Mouse (Mus musculus): ENCODE results near the gene Fam166a.
"Not testable (repeated sequence)": the region's sequence is repeated elsewhere in the genome, so short reads cannot be mapped to it uniquely, and the experiment has no call there.

Fam166a gene

DNA sequence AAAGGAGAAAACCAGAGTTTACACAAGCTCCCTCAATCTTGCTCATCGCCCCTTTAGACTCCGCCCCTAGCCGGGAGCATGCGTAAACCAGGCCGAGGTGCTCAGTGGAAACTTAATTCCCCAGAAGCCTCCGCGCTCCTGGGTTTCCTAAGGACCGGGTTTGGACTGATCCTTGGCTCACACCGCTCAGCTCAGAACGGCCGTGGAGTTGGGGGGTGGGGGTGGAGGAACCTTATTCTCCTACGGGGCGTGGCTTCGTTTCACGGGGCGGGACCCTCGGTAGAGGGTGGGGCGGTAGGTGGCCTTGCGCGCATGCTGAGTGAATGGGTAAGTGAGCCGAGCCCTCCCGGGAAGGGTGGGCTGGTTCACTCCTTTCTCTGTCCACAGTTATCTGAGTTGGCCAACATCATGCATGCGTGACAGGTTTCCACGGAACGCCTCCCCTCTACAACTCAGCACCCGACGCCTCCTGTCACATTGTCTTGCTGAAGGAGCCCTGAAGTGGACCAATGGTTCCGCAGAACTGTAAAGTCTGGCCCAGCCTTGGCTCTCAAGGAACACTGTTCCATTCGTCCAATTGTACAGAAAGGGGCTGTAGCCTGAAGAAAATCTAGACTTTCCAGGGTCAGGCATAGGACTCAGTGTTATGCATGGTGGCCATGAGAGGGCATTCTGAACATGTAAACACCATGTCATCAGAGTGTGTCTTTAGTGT lies 22.3 kb downstream of the Fam166a start:
- in situ Hi-C loops (cut with MboI; ENCODE audit: low sequenced_read_pairs) = no loop called here

DNA sequence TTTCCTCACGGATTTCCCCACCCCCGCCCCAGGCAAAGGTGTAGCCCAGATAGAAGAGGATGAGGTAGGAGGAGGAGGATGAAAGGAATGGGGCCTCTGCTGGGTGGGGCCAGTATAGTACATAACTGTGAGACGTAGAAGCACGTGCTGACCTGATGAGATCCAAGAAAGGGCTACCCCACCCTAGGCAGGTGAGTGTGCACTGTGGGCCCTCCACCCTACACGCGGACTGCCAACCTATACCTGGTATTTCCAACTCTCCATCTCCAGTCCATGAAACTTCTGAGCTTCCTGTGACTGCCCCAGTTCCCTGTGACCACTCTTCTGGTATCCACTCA lies 22.9 kb downstream of the Fam166a start:
- in situ Hi-C loops (cut with MboI; ENCODE audit: low sequenced_read_pairs) = no loop called here

DNA sequence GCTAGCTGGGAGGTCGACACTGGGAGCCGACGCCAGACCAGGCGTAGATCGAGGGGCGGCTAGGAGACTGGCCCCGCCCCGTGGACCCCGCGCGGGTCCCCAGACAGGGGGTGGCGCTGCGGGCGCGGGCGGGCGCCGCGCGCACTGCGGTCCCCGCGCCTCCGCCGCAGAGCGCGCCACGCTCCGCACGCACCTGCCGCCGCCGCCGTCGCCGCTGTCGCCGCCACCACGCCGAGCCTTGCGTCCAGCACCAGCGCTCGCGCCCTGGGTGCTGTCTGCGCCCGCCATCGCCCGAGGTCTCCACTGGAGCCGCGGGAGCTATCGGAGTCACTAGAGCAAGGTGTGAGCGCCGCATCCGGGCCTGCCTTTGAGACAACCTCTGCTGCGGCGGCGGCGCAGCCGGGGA lies 23.6 kb downstream of the Fam166a start, which contains the start of the genes Rnf208 and Cysrt1:
TSS of gene Rnf208 (plus strand) at position 155 of the 406 bp plus-strand sequence.
TSS of gene Cysrt1 (minus strand) at position 352 of the 406 bp plus-strand sequence.
- in situ Hi-C loops (cut with MboI; ENCODE audit: low sequenced_read_pairs) = no loop called here

DNA sequence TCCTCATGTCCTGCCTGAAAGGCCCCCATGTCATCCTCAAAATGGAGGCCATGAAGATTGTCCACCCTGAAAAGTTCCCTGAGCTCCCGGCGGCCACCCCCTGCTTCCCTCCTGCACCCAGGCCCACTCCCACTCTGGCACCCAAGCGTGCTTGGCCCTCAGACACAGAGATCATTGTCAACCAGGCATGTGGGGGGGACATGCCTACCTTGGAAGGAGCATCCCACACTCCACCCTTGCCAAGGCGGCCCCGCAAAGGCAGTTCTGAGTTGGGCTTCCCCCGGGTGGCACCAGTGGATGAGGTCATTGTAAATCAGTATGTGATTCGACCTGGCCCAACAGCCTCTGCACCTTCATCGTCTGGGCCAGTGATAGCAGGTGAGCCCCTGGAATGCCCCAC lies 24.8 kb downstream of the Fam166a start:
- in situ Hi-C loops (cut with MboI; ENCODE audit: low sequenced_read_pairs) = no loop called here

DNA sequence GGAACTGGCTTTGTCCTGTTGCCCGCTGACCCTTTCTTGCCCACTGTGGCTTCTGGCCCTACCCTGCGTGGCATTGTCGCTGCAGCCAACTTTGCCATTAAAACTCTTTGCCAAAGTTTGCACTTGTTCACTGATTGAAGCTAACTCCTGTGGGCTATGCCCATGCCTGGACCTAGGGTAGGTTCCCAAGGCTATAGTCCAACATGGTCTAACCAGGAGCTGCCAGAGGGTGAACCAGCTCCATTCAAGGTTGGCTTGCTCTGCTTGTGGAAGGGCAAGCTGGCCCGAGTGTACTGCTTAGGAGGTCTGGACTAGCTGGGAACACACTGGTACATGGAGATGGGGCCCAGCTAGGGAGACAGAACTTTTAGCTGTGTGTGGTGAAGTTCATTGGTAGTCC lies 25.6 kb downstream of the Fam166a start:
- in situ Hi-C loops (cut with MboI; ENCODE audit: low sequenced_read_pairs) = no loop called here

DNA sequence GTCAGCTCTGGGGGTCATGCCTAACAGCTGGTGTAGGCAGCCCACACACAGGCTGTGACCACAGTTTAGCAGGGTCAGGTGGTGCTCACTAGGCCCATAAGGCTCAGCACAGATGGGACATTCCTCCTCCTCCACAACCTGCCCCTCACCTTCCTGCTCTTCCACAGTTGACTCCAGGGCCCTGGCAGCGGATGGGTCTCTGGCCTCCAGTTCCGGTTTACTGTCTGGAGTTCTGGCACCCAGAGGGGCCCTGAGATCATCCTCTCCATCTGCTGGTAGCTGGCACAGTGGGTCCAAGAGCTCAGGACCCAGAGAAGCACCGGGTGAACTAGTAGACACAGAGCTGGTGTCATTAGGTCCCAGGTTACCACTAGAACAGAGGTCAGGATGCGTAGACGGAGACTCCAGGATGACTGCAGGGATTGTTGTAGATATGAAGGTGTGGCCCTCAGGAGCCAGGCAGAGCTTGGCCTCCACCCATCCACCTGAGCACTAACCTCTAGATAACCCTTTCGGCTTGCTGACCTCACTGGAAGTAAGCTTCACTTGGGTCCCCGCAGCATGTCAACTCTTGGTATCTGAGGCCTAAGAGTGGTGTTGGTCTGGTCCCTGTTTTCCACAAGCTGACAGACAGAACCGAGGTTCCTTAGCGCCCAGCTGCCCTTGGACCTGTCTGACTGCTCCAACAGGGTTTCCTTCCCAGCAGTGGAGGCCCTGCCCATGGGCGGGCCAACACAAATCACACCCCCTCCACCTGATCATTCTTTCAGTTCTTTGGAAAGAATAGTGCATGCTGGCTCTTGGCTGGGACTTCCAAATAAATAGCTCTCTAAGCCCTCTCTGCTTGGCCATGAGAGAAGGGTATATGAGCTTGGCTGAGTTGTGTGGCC lies 27.9 kb downstream of the Fam166a start, which contains the start of gene AL732309.1:
TSS of gene AL732309.1 (minus strand) at position 681 of the 890 bp plus-strand sequence.
- in situ Hi-C loops (cut with MboI; ENCODE audit: low sequenced_read_pairs) = no loop called here

DNA sequence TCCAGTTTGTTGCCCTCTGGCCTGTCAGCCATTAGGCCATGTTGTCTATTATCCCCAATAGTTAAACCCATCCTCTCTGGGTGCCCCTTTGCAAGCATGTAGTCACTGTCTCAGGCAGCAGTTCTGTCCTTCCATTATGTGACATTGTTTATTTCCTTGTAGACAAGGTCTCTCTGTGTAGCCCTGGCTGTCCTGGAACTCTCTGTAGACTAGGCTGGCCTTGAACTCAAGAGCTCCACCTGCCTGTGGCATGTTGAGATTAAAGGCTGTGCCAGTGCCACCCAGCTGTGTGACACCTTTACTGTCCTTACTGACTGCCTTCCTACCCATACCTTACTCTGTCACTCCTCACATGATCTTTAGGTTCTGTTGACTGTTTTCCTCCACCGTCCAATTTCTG lies 33.8 kb downstream of the Fam166a start:
- in situ Hi-C loops (cut with MboI; ENCODE audit: low sequenced_read_pairs) = no loop called here

DNA sequence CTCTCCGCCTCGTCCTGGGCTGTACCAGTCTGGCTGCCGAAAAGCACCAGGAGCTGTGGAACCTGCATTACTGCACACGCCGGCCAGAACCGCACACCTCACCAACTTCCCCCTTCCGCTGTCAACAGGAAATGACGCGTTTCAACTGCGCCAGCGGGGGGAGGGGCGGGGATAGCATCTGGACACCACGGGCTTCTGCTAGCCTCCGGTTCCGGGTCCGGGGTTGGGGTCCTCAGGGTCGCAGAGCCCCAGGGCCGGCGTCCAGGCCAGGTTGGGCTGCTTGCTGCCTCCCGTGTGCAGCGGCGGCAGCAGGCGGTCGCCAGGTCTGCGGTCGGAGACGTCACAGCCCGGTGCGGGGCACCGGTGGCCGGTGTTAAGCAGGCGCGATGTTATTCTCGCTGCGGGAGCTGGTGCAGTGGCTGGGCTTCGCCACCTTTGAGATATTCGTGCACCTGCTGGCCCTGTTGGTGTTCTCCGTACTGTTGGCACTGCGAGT lies 36.8 kb downstream of the Fam166a start, which contains the start of gene Tmem203:
TSS of gene Tmem203 (plus strand) at position 156 of the 496 bp plus-strand sequence.
- in situ Hi-C loops (cut with MboI; ENCODE audit: low sequenced_read_pairs) = no loop called here

DNA sequence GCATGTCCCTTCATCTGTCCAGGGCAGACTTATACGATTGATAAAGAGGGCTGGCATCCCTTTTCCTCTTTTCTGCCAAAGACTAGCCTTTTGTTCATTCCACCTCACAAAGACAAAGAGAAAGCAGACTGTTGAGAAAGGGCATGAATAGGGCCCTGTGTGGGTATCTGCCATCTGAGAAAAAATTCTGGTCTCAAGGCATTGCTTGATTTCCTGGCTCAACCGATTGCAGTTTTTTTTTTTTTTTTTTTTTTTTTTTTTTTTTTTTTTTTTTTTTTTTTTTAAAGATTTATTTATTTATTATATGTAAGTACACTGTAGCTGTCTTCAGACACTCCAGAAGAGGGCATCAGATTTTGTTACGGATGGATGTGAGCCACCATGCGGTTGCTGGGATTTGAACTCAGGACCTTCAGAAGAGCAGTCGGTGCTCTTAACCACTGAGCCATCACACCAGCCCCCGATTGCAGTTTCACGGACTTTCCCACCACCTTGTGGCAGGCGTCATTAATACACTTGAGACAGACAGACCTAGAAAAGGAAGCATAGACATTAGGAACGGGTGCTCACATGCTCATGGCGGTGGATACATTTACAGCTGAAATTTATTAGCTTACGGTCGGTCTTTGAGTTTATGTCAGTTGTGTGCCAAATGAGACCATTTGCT lies 38.0 kb downstream of the Fam166a start:
- in situ Hi-C loops (cut with MboI; ENCODE audit: low sequenced_read_pairs) = not testable (repeated sequence)

DNA sequence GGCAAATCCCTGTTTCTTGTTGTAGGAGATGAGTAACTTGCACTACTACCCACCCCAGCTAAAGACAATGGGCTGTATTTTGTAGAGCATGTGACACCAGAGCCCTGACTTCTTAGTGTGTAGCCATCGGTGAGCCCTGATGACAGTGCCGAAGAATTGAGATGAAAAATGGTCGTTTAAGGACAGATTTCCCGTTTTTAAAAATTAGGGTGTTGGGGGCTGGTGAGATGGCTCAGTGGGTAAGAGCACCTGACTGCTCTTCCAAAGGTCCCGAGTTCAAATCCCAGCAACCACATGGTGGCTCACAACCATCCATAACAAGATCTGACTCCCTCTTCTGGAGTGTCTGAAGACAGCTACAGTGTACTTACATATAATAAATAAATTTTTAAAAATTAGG lies 38.7 kb downstream of the Fam166a start:
- in situ Hi-C loops (cut with MboI; ENCODE audit: low sequenced_read_pairs) = not testable (repeated sequence)

DNA sequence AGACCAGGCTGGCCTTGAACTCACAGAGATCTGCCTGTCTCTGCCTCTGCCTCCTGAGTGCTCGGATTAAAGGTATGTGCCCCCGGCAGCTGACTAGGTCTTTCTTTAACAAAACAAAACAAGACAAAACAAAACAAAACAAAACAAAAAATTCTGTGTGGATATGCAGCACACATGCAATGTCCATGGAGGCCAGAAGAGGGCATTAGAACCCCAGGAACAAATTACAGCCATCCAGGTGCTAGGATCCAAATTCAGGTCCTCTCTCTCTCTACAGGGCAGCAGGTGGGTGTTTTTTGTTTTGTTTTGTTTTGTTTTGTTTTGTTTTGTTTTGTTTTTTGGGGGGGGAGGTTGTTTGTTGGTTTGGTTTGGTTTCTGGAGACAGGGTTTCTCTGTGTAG lies 40.3 kb downstream of the Fam166a start:
- in situ Hi-C loops (cut with MboI; ENCODE audit: low sequenced_read_pairs) = no loop called here

DNA sequence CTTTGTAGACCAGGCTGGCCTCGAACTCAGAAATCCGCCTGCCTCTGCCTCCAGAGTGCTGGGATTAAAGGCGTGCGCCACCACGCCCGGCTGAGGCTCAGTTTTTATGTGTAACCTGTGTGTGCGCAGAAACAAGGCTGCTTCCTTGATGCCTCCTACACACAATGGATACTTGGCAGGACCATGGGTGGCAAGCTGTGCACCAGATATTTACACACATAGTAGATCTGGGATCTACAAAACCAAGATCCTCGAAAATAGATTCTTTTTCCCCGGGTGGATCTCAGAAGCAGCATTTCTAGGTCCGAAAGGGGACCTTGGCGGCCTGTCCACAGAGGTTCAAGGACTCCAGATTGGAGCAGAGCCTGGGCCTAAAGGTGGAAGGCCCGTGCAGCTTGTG lies 43.3 kb downstream of the Fam166a start:
- in situ Hi-C loops (cut with MboI; ENCODE audit: low sequenced_read_pairs) = no loop called here

DNA sequence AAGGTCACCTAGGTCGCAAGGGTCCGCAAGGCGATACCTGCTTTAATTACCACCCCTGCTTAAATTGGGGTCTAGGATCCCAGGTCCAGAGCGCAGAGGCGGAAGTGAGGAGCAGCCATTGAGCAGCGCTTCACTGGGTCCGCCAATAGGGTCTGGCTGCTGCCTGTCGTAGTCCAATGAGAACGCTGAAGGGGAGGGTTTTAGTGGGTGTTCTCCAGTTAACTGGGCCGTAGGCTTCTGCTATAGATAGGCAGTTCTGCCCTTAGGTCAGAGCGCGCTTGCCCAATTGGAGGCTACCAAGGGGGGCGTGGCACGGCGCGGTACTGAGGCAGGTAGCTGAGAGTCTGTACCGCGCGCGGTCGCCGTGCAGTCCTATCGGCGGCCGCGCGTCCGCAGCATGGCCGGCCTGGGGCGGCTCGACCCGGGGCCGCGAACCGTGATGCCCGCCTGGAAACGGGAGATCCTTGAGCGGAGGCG lies 43.8 kb downstream of the Fam166a start, which contains the start of gene Tprn:
TSS of gene Tprn (plus strand) at position 328 of the 477 bp plus-strand sequence.
- in situ Hi-C loops (cut with MboI; ENCODE audit: low sequenced_read_pairs) = no loop called here

DNA sequence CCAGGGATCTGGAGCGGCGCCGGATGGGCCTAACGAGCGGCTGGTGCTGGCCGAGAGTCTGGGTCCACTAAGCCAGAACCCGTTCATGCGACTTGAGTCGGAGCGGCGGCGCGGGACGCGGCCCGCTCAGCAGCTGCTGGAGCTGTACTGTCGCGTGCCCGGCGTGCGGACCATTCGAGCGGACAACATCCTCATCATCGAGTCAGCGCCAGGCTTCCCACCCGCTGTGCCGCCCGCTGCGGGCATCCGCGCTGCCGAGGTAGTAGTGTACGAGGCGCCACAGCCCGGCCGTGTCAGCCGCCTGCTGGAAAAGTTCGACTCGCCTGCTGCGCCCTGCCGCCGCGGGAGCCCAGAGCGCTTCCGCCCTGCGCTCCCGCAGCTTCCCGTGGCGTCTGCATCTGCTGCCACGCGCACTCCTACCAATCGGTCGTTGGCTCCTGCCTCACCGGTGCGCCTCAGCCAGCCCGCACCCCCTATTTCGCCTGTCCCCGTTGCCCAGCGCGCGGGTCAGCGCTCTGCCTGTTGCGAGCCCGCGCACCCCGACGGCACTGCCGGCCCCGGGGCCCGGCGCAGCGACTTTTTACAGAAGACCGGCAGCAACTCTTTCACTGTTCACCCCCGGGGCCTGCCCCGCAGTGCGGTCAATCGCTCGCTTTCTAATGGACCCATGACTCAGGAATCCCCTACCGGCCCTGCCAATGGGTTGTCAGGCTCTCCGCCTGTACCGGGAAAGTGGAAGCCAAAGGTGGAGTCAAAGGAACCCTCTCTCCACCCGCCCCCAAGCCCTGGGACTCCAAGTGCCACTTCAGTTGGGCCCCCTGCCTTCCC lies 44.5 kb downstream of the Fam166a start:
- in situ Hi-C loops (cut with MboI; ENCODE audit: low sequenced_read_pairs) = no loop called here

DNA sequence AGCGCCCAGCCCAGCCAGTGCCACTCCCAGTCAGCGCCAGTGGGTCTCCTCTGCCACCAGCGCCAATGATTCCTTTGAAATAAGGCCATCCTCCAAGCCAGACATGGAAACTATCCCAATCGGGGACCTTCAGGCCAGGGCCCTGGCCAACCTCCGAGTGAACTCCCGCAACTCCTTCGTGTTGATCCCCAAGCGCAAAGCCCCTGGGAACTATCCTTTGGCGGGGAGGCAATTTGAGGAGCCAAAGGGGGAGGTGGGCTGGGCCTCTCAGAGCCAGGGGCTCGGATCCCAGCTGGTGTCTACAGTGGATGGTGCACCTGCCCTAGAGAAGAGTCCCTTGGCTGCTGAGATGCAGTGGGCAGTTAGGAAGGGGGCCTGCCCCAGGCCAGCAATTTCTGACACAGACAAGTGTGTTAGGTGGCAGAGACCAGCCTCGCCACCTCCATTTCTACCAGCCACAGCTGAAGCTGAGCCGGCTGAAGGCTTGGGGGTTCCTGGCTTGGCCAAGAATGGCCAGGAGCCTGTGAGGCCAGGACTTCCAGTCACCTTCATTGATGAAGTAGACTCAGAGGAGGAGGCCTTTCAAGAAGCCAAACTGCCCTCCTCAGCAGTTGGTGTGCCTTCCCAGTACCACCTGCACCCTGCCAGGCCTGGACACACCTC lies 45.2 kb downstream of the Fam166a start:
- in situ Hi-C loops (cut with MboI; ENCODE audit: low sequenced_read_pairs) = no loop called here

DNA sequence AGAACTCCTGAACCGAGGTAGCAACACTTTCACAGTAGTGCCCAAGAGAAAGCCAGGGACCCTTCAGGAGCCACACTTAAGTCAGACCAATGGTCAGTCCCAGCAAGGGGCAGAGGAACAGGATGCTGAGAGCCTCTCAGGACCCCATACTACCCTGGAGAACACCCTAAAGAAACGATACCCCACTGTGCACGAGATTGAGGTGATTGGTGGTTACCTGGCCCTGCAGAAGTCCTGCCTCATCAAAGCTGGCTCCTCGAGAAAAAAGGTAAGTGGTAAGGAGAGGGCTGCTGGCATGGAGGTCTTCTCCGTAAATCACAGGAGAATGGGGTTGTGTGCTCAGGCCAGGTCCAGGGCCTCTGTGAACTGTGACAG lies 45.7 kb downstream of the Fam166a start:
- in situ Hi-C loops (cut with MboI; ENCODE audit: low sequenced_read_pairs) = no loop called here

DNA sequence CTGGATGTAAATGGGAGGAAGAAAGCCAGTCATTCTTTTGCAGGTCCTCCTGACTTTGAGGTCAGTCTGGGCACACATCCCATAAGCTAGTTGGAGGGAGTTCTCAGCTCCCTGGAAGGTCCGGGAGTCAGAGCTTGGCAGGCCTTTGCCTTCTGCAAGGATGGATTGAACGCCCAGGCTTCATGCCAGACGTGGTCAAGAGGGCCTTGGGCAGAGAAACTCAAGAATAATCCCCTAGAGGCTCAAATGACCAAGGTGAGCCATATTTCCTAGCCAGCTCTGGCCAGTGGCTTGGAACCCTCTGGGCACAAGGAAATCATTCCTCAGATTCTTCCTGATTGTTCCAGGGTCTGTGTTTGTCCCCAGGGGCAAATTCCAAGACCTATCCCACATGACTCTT lies 46.3 kb downstream of the Fam166a start:
- in situ Hi-C loops (cut with MboI; ENCODE audit: low sequenced_read_pairs) = no loop called here

DNA sequence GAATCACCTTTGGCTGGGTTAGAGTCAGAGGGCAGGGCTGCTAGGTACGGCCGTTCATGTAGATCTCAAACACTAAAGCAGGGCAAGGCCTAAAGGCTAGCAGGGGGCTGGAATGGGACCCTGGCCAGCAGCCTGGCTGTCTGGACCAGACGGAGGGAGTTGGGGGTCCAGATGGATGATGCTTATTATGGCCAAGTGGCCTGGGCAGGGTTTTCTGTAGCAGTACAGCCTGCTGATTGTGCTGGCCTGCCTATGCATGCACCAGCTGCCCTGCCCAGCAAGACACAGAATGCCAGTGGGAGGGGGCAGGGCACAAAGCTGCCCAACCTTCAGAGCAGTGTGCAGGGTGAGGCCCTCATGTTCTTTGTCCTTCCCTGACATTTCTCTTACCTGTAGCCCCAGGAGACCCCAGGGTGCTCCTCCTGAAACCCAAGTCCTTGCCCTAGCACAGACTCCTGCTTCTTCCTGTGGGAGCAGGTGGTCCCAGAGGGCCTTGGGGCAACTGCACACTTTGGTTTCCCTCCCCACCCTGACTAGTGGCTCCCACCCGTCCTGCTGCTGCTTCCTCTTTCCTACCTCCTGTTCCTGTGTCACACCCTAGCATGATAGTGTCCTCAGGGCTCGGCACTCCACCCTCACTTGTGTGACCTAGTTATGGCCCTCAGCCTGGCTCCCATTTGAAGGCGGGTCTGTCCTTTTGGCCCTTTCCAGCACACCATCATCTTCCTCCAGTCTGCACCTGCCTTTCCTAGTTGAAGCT lies 47.5 kb downstream of the Fam166a start:
- in situ Hi-C loops (cut with MboI; ENCODE audit: low sequenced_read_pairs) = no loop called here

DNA sequence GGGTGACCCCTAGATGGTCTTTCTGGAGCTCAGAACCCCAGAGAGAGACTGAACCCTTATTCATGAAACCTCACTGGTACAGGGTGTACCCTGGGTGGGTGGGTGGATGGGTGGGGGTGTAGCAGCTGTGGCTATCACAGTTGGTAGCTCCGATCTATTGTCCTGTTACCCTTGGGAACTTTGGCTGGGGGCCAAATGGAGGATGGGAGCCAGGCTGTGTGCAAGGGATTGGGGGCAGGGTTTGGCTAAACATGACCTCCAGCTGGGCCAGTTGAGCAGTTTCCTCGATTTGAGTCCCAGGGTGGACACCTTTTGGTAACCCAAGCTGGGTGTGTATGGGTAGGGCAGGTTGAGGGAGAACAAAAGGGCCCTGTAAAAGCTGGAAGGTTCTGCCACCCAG lies 48.2 kb downstream of the Fam166a start:
- in situ Hi-C loops (cut with MboI; ENCODE audit: low sequenced_read_pairs) = no loop called here
